Comparison of ENCODE assay signal across 7 mouse cellular contexts in genomic region chr12:84192741-84193641, GRCm38 (mm10). TPM values are rescaled to one million over a fixed set of nuclear protein-coding genes. Genes with fewer than 3 reads are reported as not detected.
DNase-seq lines count a peak whose midpoint lies in the region; ATAC-seq and TF ChIP-seq lines count a peak whose summit lies in the region.

No protein-coding gene starts in this region.

- H3K79me2 ChIP-seq in macrophage (ENCODE audit: inconsistent target) = peaks cover 80% of the 10 kb centered on the region

- DNase-seq in NIH3T3 (ENCODE audit: low read depth) = peak; percentile 76
- peak; percentile 81 for DNase-seq in brain, embryonic 14.5 days (ENCODE audit: low read depth)
- peak; percentile 62 to 77 for DNase-seq in heart, postnatal 36 days
- DNase-seq in left cerebral cortex, adult 2 months (ENCODE audit: extremely low spot score in 1 of 2, low spot score in 2 of 2) = peak; percentile 64
- peak; percentile 80 for DNase-seq in right cerebral cortex, postnatal 14 days

- H3K36me3 ChIP-seq in macrophage (ENCODE audit: inconsistent target) = no peaks in the 10 kb centered on the region

- peak; percentile 54 for TF ChIP-seq POLR2A in brain, embryonic 14.5 days (IDR thresholded peaks at IDR 0.05; ENCODE audit: borderline replicate concordance, extremely low read depth, insufficient read depth, insufficient read length, poor library complexity, severe bottlenecking)

- intact Hi-C loops in heart, postnatal 36 days (cut with DNase I) = loop anchor here (1.0 kb wide), 2 partner anchors 17 to 25 kb away; partner anchors contain the start of gene Elmsan1
- intact Hi-C loops in left cerebral cortex, adult 2 months (cut with DNase I) = loop anchor here (2.0 kb wide), 1 partner anchor 18 kb away; no protein-coding TSS in a partner anchor

- ATAC-seq in erythroid progenitor cell, adult 5-6 weeks (replicated peaks; ENCODE audit: low FRiP score, poor library complexity, severe bottlenecking) = peak; percentile 44

- H3K4me3 ChIP-seq in left cerebral cortex, adult 2 months = peak overlapping the region; percentile 90
- H3K4me3 ChIP-seq in macrophage (ENCODE audit: inconsistent target) = peak overlapping the region; percentile 58

- no peak for TF ChIP-seq CTCF in brain, embryonic 14.5 days (IDR thresholded peaks at IDR 0.05; ENCODE audit: borderline replicate concordance, extremely low read depth, insufficient read depth, insufficient read length)
- no peak for TF ChIP-seq CTCF in left cerebral cortex, adult 2 months (IDR thresholded peaks at IDR 0.05)

- peak overlapping the region; percentile 95 for H3K27ac ChIP-seq in left cerebral cortex, adult 2 months
- peak overlapping the region; percentile 68 for H3K27ac ChIP-seq in macrophage

- 1% methylated on average over 95 of the region's 102 CpGs for WGBS in macrophage (ENCODE audit: missing documents)

RNA-seq across cellular contexts. Expression of gene Elmsan1, which starts 25.7 kb away (rescaled TPM):
- polyA plus RNA-seq in brain, embryonic 14.5 days (2012; rRNA removed) = 6.8 and 7.9 TPM in 2 replicates
- 20.9 and 23.5 TPM in 2 replicates for total RNA-seq in erythroid progenitor cell, adult 5-6 weeks (2015; ENCODE audit: low replicate concordance)
- 29.0 and 51.1 TPM in 2 replicates for total RNA-seq in erythroid progenitor cell, adult 5-6 weeks (2017; ENCODE audit: low replicate concordance)
- 10 to 100 TPM; 15.6 to 15.9 TPM for total RNA-seq in heart, postnatal 36 days (2021)
- 10 to 100 TPM; 16.6 to 22.8 TPM for total RNA-seq in left cerebral cortex, adult 2 months (2021)
- total RNA-seq in macrophage (2018; cell fraction: chromatin; rRNA removed) = 100 to 1,000 TPM in 11 of 26 experiments, 10 to 100 TPM in 15; 35.5 to 286 (median 91.6) TPM
- 10 to 100 TPM; 12.1 to 56.7 (median 24.1) TPM for total RNA-seq in macrophage (2018; cell fraction: cytosol; rRNA removed)
- 100 to 1,000 TPM in 4 of 26 experiments, 10 to 100 TPM in 22; 27.9 to 188 (median 59.0) TPM for total RNA-seq in macrophage (2018; cell fraction: nucleus; rRNA removed)
- 11.0 to 13.7 TPM (median 13.5 TPM) in 3 replicates for polyA plus RNA-seq in macrophage (2018)

RNA-seq across cellular contexts. Expression of gene Pnma1, which starts 44.7 kb away (rescaled TPM):
- polyA plus RNA-seq in brain, embryonic 14.5 days (2012; rRNA removed) = 3.2 TPM in 2 replicates
- 8.4 and 11.9 TPM in 2 replicates for total RNA-seq in erythroid progenitor cell, adult 5-6 weeks (2015; ENCODE audit: low replicate concordance)
- total RNA-seq in erythroid progenitor cell, adult 5-6 weeks (2017; ENCODE audit: low replicate concordance) = 13.5 and 15.9 TPM in 2 replicates
- total RNA-seq in heart, postnatal 36 days (2021) = under 1 TPM; 0.11 to 0.22 TPM
- total RNA-seq in left cerebral cortex, adult 2 months (2021) = 1 to 10 TPM; 4.8 to 5.1 TPM
- total RNA-seq in macrophage (2018; cell fraction: chromatin; rRNA removed) = 10 to 100 TPM in 4 of 26 experiments, 1 to 10 TPM in 22; 1.5 to 28.6 (median 5.5) TPM
- under 1 TPM; 0.06 to 0.74 (median 0.29) TPM for total RNA-seq in macrophage (2018; cell fraction: cytosol; rRNA removed)
- total RNA-seq in macrophage (2018; cell fraction: nucleus; rRNA removed) = 10 to 100 TPM in 5 of 26 experiments, 1 to 10 TPM in 20, under 1 TPM in 1; 0.96 to 33.0 (median 4.4) TPM
- 0.13 to 0.29 TPM (median 0.20 TPM) in 3 replicates for polyA plus RNA-seq in macrophage (2018)

Comparison
In these comparisons a context has a peak if more than half of its experiments do, and no peak if none do; other contexts are left out.
1. Peak in every context shown above with its lines: DNase-seq, ATAC-seq, H3K4me3 ChIP-seq and H3K27ac ChIP-seq.
2. RNA of gene Pnma1, which starts 44.7 kb away (total RNA-seq): 8.4 to 15.9 TPM in erythroid progenitor cell, adult 5-6 weeks and 4.8 to 5.1 TPM in left cerebral cortex, adult 2 months; 0.11 to 0.22 TPM in heart, postnatal 36 days; every median in the first group is over 4 times any median in the second.